Mouse (Mus musculus): ENCODE results near the gene Csnk1g1. TPM values are rescaled to one million over a fixed set of nuclear protein-coding genes. Genes with fewer than 3 reads are reported as not detected.

Csnk1g1 gene
- polyA plus RNA-seq, 1 experiment from 2014 or later, result 22.9 TPM

Other genes starting within 250 kb of the Csnk1g1 start
- gene Oaz2, start 240.9 kb upstream of the Csnk1g1 start, polyA plus RNA-seq (2015; fragmentation: Nextera tagmentation; extraction: Ambion mirVana), result 404 and 429 TPM in 2 replicates
- gene Zfp609, start 81.4 kb upstream of the Csnk1g1 start, polyA plus RNA-seq (2015; fragmentation: Nextera tagmentation; extraction: Ambion mirVana), result 7.7 and 8.5 TPM in 2 replicates
- gene Pclaf, start 18.7 kb upstream of the Csnk1g1 start, polyA plus RNA-seq (2015; fragmentation: Nextera tagmentation; extraction: Ambion mirVana), result 30.0 and 34.9 TPM in 2 replicates
- gene Trip4, start 130 bp upstream of the Csnk1g1 start, polyA plus RNA-seq (2015; fragmentation: Nextera tagmentation; extraction: Ambion mirVana), result 29.6 and 31.6 TPM in 2 replicates
- 346 and 359 TPM in 2 replicates for gene Ppib, start 151.3 kb downstream of the Csnk1g1 start, polyA plus RNA-seq (2015; fragmentation: Nextera tagmentation; extraction: Ambion mirVana)
- 9.1 and 11.6 TPM in 2 replicates for gene Snx22, start 160.8 kb downstream of the Csnk1g1 start, polyA plus RNA-seq (2015; fragmentation: Nextera tagmentation; extraction: Ambion mirVana)
- 76.7 and 76.9 TPM in 2 replicates for gene Snx1, start 217.7 kb downstream of the Csnk1g1 start, polyA plus RNA-seq (2015; fragmentation: Nextera tagmentation; extraction: Ambion mirVana)
- gene Ciao2a, start 217.7 kb downstream of the Csnk1g1 start, polyA plus RNA-seq (2015; fragmentation: Nextera tagmentation; extraction: Ambion mirVana), result 68.5 and 70.1 TPM in 2 replicates
- gene Dapk2, start 249.3 kb downstream of the Csnk1g1 start, polyA plus RNA-seq (2015; fragmentation: Nextera tagmentation; extraction: Ambion mirVana), result 0.65 and 0.67 TPM in 2 replicates

Measured in hindbrain, embryonic 15.5 days (tissue).